Mouse (Mus musculus) stomach, postnatal 0 days (tissue): Measurements from ENCODE around the gene Cep295nl. TPM values are rescaled to one million over a fixed set of nuclear protein-coding genes. Genes with fewer than 3 reads are reported as not detected.

ENCODE experiments used
- ATAC-seq: fragments of 200-750 bp; cut with Nextera tagmentation; 2 replicates; pipeline ENCODE4 v1.8.0; 2017; ENCODE audit not compliant: low FRiP score, low TSS enrichment
- DNase-seq: peaks from one replicate; pipeline ENCODE4 v3.0.0-alpha.2; 2016; ENCODE audit warnings: low spot score
- H3K27ac ChIP-seq: fragments of 300-500 bp; sonication (generic); replicated peaks from 2 replicates; pipeline ENCODE4 v1.5.1; 2014; ENCODE audit warnings: mild to moderate bottlenecking, control low read depth
- H3K27me3 ChIP-seq: fragments of 300-500 bp; sonication (generic); 2 replicates; pipeline ENCODE4 v1.6.1; 2014; ENCODE audit warnings: low read length; ENCODE audit not compliant: control insufficient read depth, insufficient read depth
- H3K36me3 ChIP-seq: fragments of 300-500 bp; sonication (generic); 2 replicates; pipeline ENCODE4 v1.6.1; 2014; ENCODE audit warnings: low read length, mixed read lengths; ENCODE audit not compliant: control insufficient read depth, insufficient read depth
- H3K4me1 ChIP-seq: fragments of 300-500 bp; sonication (generic); replicated peaks from 2 replicates; pipeline ENCODE4 v1.6.1; 2014; ENCODE audit warnings: antibody characterized with exemption; ENCODE audit not compliant: control insufficient read depth, insufficient read depth
- H3K4me2 ChIP-seq: fragments of 300-500 bp; sonication (generic); replicated peaks from 2 replicates; pipeline ENCODE4 v1.6.1; 2014; ENCODE audit warnings: low read depth, mild to moderate bottlenecking, control low read depth, moderate library complexity
- H3K4me3 ChIP-seq: fragments of 300-500 bp; sonication (generic); 2 replicates; pipeline ENCODE4 v1.5.1; 2014; ENCODE audit warnings: low read depth, low read length, control low read depth
- H3K9ac ChIP-seq: fragments of 300-500 bp; sonication (generic); 2 replicates; pipeline ENCODE4 v1.6.1; 2014; ENCODE audit warnings: mild to moderate bottlenecking, low read length, control low read depth, mixed read lengths
- H3K9me3 ChIP-seq: fragments of 300-500 bp; sonication (generic); 2 replicates; pipeline ENCODE4 v1.6.1; 2016; ENCODE audit warnings: low read length; ENCODE audit not compliant: control insufficient read depth
- CTCF ChIP-seq: IDR thresholded peaks from 2 replicates; pipeline ENCODE4 v1.5.1; 2016; ENCODE audit warnings: antibody characterized with exemption, low read depth, mild to moderate bottlenecking, moderate library complexity
- EP300 ChIP-seq: optimal IDR thresholded peaks from 2 replicates; pipeline ENCODE3; 2016; ENCODE audit warnings: antibody characterized with exemption
- WGBS: fragments of 180-500 bp; shearing (Covaris S2); extraction: QIAGEN DNeasy Blood & Tissue Kit; methylation state at CpG from one replicate; pipeline ENCODE4 v1.1.7; 2014; 5-methylcytosine and 5-hydroxymethylcytosine counted together
- polyA plus RNA-seq: library from polyadenylated mRNA; unstranded; fragments of >200 nt; fragmentation: Nextera tagmentation; extraction: Ambion mirVana; gene quantifications from 2 replicates; pipeline ENCODE4 v1.2.1, GENCODE M21; 2015

The Cep295nl gene
- polyA plus RNA-seq, 1 experiment from 2014 or later = 0.53 TPM

DNA sequence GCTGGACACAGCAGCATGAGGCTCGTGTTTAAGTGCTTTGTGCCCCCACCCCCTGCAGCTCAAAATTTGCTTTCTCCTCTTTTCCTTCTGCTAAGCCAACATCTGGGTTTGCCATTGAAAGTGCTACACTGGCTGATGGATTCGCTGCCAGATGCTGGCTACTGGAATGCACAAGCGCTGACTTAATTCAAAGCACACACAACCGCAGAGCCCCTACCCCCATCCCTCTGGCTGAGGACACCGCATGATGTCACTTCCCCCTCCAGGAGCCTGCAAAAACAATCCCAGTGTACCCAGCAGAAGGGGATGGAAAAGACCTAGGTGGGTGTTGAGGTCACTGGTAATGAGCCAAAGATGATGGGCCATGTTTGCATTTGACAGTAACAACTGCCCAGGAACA is 17.8 kb downstream of the Cep295nl start:
- H3K27ac ChIP-seq = no peak overlapping the region
- ATAC-seq (no peak), DNase-seq (no peak)
- H3K9me3 ChIP-seq = no peaks in the 10 kb centered on the region
- H3K36me3 ChIP-seq = no peaks in the 10 kb centered on the region
- 0 out of 2 replicates have a peak, but pooled peaks cover 3% of the 10 kb centered on the region for H3K4me1 ChIP-seq
- no peak overlapping the region for H3K4me3 ChIP-seq
- H3K9ac ChIP-seq = no peak overlapping the region
- H3K27me3 ChIP-seq = no peaks in the 10 kb centered on the region
- TF ChIP-seq CTCF (no peak), EP300 (no peak)
- H3K4me2 ChIP-seq = no peak overlapping the region
- 49% methylated on average over 5 of the region's 5 CpGs for WGBS

DNA sequence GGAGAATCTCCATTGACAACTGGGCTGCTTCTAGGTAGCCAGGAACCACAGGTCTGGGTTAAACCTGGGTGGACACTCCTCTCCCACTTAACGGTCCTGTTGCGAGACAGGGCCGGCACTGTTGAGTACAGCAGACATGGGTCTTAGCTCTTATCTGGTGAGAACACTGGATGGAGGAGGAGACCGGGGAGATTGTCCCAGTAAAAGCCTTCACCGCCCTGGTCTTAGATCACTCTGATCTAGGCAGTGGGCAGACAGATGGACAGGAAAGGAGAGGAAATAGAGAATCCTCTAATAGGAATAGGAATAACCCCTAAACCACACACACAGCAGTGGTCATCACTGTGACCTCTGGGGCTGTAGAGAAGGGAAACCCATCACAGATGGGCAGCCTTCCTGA is 18.3 kb downstream of the Cep295nl start:
- Histone ChIP-seq H3K4me3 (no peak overlapping the region), H3K9ac (no peak overlapping the region), H3K27me3 (no peaks in the 10 kb centered on the region), H3K27ac (no peak overlapping the region), H3K9me3 (no peaks in the 10 kb centered on the region), H3K4me2 (no peak overlapping the region), H3K36me3 (no peaks in the 10 kb centered on the region; the same call in 1 of the 2 replicates), H3K4me1 (0 out of 2 replicates have a peak, but pooled peaks cover 3% of the 10 kb centered on the region)
- ATAC-seq (no peak), DNase-seq (no peak)
- TF ChIP-seq CTCF (no peak), EP300 (no peak)
- WGBS = 87% methylated on average over 5 of the region's 5 CpGs

DNA sequence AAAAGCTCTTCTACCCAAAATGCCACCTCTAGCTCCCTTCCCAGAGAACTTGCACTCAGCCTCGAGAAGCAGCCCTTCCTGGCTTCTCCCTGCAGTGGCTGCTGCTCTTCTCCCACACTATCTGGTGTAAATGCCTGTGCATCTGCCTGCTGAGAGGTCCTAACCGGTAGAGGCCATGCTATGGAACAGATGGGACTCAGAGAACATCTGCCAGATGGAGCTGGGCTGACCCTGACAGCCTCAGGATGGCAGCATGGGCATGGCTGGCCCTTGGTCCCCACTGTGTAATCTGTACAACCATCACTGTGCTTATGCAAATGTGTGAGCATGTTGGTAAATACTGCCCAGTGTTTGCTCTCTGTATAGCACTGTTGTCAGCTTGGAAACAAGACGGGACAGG is 19.7 kb downstream of the Cep295nl start:
- H3K4me3 ChIP-seq = no peak overlapping the region
- H3K4me1 ChIP-seq = no peaks in the 10 kb centered on the region
- no peak overlapping the region for H3K27ac ChIP-seq
- WGBS = 59% methylated on average over 3 of the region's 3 CpGs
- no peak overlapping the region for H3K9ac ChIP-seq
- TF ChIP-seq EP300 (no peak), CTCF (no peak)
- no peak overlapping the region for H3K4me2 ChIP-seq
- ATAC-seq (no peak), DNase-seq (no peak)
- H3K9me3 ChIP-seq = no peaks in the 10 kb centered on the region
- H3K36me3 ChIP-seq = no peaks in the 10 kb centered on the region; the same call in 1 of the 2 replicates
- H3K27me3 ChIP-seq = no peaks in the 10 kb centered on the region

DNA sequence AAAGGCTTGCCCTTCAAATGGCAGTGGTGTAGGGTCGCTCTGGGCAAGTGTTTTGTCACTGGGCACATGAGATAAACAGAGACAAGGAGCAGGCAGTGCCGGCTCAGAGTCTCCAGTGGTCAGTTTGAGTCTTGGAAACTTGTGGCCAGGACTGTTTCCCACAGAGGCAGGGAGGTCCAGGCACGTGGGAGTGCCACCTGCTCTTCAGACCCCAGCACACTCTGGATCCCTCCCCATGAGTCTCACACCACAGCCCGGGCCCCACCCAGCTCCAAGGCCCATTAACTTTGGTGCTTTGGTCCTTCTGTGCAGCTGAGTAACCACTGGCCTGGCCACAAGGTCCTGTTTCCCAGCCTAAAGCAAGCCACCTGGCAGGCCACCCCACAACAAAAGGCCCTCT is 20.3 kb downstream of the Cep295nl start:
- H3K4me2 ChIP-seq = no peak overlapping the region
- ATAC-seq (no peak), DNase-seq (no peak)
- WGBS = 63% methylated on average over 4 of the region's 4 CpGs
- no peaks in the 10 kb centered on the region for H3K4me1 ChIP-seq
- H3K9ac ChIP-seq = no peak overlapping the region
- H3K27ac ChIP-seq = no peak overlapping the region; the same call in 1 of the 2 replicates
- no peak overlapping the region for H3K4me3 ChIP-seq
- no peaks in the 10 kb centered on the region; the same call in 1 of the 2 replicates for H3K36me3 ChIP-seq
- H3K9me3 ChIP-seq = no peaks in the 10 kb centered on the region
- TF ChIP-seq EP300 (no peak), CTCF (no peak)
- no peaks in the 10 kb centered on the region for H3K27me3 ChIP-seq

DNA sequence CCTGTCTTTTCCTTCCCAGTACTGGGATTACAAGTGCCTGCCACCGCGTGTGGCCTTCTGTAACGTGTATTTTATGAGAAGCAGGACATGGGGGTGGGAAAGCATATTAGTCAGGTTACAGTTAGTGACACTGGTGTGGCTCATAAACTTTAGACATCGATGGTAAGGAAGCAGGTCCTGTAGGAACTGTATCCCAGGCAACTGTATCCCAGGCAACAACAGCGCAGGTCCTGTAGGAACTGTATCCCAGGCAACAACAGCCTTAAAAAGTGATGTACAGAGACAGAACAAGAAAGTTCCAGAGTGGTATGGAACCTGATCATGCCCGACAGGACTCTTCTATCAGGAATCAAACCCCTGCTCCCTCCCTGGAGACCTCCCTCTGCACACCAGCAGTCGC is 20.8 kb downstream of the Cep295nl start:
- no peak for DNase-seq
- H3K27ac ChIP-seq = no peak overlapping the region; the same call in 1 of the 2 replicates
- TF ChIP-seq EP300 = no peak
- no peak for TF ChIP-seq CTCF
- no peak overlapping the region for H3K4me2 ChIP-seq
- H3K4me3 ChIP-seq = no peak overlapping the region
- H3K27me3 ChIP-seq = no peaks in the 10 kb centered on the region
- H3K36me3 ChIP-seq = no peaks in the 10 kb centered on the region; the same call in 1 of the 2 replicates
- no peaks in the 10 kb centered on the region for H3K4me1 ChIP-seq
- H3K9me3 ChIP-seq = no peaks in the 10 kb centered on the region
- no peak for ATAC-seq
- WGBS = 84% methylated on average over 7 of the region's 7 CpGs
- H3K9ac ChIP-seq = no peak overlapping the region

DNA sequence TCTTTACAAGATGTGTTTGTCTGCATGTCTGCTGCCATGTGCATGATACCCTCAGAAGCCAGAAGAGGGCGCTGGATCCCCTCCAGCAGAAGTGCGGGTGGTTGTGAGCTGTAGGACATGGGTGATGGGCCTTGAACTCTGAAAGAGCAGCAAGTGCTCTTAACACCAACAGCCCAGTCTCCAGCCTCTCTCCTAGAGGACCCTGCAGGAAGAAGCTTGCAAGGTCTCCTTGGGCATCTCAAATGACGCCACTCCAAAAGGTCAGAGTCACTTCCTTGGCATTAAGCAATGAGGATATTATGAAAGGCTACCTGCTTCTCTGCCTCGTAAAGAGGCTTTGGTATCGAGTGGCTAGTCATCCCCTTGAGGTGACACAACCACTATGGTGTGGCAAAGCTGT is 23.6 kb downstream of the Cep295nl start:
- H3K4me2 ChIP-seq = no peak overlapping the region
- no peak overlapping the region for H3K9ac ChIP-seq
- no peak for ATAC-seq
- no peaks in the 10 kb centered on the region for H3K4me1 ChIP-seq
- 57% methylated on average over 5 of the region's 5 CpGs for WGBS
- H3K27me3 ChIP-seq = no peaks in the 10 kb centered on the region
- no peak overlapping the region for H3K27ac ChIP-seq
- TF ChIP-seq EP300 (no peak), CTCF (peak; percentile 81)
- H3K4me3 ChIP-seq = no peak overlapping the region
- H3K36me3 ChIP-seq = peaks cover 6% of the 10 kb centered on the region; the same call in 1 of the 2 replicates
- no peaks in the 10 kb centered on the region for H3K9me3 ChIP-seq
- peak; percentile 46 for DNase-seq
